Mouse (Mus musculus): ENCODE measurements around the gene Ezr. TPM values are rescaled to one million over a fixed set of nuclear protein-coding genes. Genes with fewer than 3 reads are reported as not detected.
"Not testable (repeated sequence)": the region's sequence is repeated elsewhere in the genome, so short reads cannot be mapped to it uniquely, and the experiment has no call there.

Ezr gene
- total RNA-seq, 2 experiments from 2014 or later = 1.5 to 1.9 TPM

DNA sequence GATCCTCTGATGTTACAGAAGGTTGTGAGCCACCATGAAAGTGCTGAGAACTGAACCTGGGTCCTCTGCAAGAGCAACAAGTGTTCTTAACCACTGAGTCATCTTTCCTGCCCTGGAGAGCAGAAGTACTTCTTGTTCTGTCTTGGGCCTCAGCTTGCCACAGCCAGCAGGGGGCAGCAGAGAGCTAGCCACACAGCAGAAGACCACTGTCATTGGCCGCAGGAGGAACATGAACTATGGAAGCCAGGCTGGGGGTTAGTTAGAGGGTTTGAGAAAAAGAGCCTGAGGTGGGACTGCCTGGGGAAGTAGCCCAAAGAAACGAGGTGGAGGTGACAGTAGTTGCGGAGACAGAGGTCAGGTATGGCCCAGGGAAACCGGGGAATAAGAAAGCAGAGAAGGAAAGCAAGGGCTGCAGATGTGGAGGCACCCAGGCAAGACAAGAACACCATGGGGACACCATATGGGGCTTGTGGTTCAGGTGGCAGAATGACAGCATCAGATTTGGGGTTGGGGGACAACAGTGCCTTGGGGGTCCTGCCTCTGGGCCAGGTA is 85.3 kb downstream of the Ezr start:
- intact Hi-C loops (cut with DNase I); H3K4me3 ChIP-seq; H3K27ac ChIP-seq: not testable (repeated sequence)
- peak; percentile 50 for DNase-seq
- TF ChIP-seq CTCF (IDR thresholded peaks at IDR 0.05) = peak; percentile 60

DNA sequence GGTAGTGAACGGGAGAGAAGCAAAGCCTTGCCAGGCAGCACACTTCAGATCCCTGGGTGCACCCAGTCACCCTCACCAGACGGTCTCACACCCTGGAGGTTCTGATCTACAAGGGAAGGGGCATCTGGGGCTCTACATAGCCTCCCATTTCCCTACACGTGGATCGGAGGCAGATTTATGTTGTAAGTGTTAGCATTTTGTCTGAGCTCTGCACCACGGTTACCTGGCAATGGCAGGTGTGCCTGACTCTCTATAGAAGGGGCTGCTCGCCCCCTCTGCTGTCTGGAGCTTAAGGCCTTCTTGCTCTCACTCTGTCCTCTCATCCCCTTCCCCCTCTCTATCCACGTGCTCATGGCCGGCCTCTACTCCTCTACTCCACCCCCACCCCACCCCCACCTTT is 86.1 kb downstream of the Ezr start:
- DNase-seq; intact Hi-C loops (cut with DNase I); H3K27ac ChIP-seq; H3K4me3 ChIP-seq: not testable (repeated sequence)

DNA sequence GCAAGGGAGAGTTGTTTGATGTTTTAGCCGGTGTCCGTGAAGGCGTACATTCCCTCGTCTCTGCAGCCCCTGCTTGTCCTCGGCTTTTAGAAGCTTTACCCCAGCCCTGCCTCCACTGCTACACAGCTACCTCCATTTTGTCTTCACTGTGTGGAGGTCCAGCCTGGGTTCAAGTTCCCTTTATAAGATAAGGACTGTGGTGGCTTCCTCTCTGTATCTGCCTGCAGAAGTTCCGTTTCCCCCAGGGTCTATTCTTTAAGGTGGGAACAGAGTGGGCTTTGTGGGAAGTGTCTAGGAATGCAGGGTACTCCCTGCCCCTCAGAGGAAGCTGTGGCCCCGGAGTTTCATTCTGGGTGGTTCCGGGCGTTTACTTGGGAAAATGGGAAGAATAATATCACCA is 86.9 kb downstream of the Ezr start:
- H3K27ac ChIP-seq; H3K4me3 ChIP-seq; intact Hi-C loops (cut with DNase I); DNase-seq: not testable (repeated sequence)

DNA sequence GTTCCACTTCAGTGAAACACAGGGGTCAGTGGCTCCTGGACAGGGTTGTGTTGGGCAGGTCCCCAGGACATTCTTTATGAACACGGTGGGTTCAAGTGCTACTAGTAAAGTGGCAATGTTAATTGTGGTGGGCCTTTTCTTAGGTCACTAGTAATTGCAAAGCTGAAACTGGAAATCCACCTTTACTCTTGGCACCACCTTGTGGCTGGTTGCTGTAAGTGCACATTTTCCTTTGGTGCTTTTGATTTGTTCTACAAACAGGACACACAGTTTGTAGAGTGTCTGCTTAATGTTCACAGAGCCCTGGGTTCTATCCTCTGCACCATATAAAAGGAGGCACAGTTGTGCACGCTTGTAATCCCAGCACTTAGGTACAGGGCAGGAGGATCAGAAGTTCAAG is 91.0 kb downstream of the Ezr start:
- H3K27ac ChIP-seq; H3K4me3 ChIP-seq; intact Hi-C loops (cut with DNase I): not testable (repeated sequence)
- peak; percentile 84 for TF ChIP-seq CTCF (IDR thresholded peaks at IDR 0.05)
- DNase-seq = peak; percentile 81

DNA sequence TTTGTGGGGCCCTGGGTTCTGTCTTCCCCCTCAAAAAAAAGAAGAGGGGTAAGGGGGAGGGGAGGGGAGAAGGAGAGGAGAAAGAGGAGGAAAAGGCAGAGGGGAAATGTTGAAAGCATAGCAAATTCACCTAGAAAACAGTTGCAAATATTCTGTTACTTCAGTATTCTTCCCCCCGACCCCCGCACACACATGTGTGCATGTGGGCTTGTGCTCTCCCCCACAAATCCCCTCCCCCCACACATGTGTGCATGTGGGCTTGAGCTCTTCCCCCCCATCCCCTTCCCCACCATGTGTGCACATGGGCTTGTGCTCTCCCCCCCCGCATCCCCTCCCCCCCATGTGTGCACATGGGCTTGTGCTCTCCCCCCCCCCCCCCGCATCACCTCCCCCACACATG is 93.2 kb downstream of the Ezr start:
- H3K4me3 ChIP-seq; DNase-seq; H3K27ac ChIP-seq; intact Hi-C loops (cut with DNase I): not testable (repeated sequence)

Other genes with a start within 250 kb of the Ezr start
- 1 to 10 TPM; 2.0 to 2.1 TPM for gene Dynlt1c, start 181.1 kb downstream of the Ezr start, total RNA-seq (2021)
- gene Dynlt1f, start 126.9 kb downstream of the Ezr start, total RNA-seq (2021) = 10 to 100 TPM; 54.7 to 57.4 TPM
- gene Sytl3, start 123.7 kb downstream of the Ezr start, total RNA-seq (2021) = under 1 TPM in 1 of 2 experiments, not detected in 1; 0.31 TPM
- gene Rsph3b, start 165.9 kb upstream of the Ezr start, total RNA-seq (2021) = 10 to 100 TPM; 20.3 to 26.5 TPM
- 10 to 100 TPM; 11.7 to 16.2 TPM for gene Tagap1, start 178.4 kb upstream of the Ezr start, total RNA-seq (2021)
- gene Rnaset2b, start 187.8 kb upstream of the Ezr start, total RNA-seq (2021) = 100 to 1,000 TPM; 100 to 123 TPM
- under 1 TPM in 1 of 2 experiments, not detected in 1; 0.59 TPM for gene Gm49721, start 196.1 kb upstream of the Ezr start, total RNA-seq (2021)
- gene Gm1604a, start 242.8 kb upstream of the Ezr start, total RNA-seq (2021) = not detected